Mouse (Mus musculus) CH12.LX (cell line): ENCODE results near the gene Lgals2. TPM values are rescaled to one million over a fixed set of nuclear protein-coding genes. Genes with fewer than 3 reads are reported as not detected.

Source experiments
- DNase-seq: peaks from one replicate; pipeline ENCODE4 v3.0.0-alpha.2; 2013; ENCODE audit errors: extremely low read depth
- H3K27ac ChIP-seq: 2 replicates; pipeline ENCODE4 v1.5.1; 2012; ENCODE audit warnings: low read depth, mild to moderate bottlenecking, control low read depth, moderate library complexity; ENCODE audit not compliant: insufficient read depth
- H3K27me3 ChIP-seq: replicated peaks from 2 replicates; pipeline ENCODE3; 2012; ENCODE audit warnings: inconsistent platforms
- H3K36me3 ChIP-seq, 2 experiments: replicated peaks in 1 of 2; 2 replicates each; pipeline versions ENCODE3 to v1.6.1; 2012; ENCODE audit warnings: inconsistent platforms in 1 of 2, low read length in 1 of 2, mild to moderate bottlenecking in 1 of 2, mixed read lengths in 1 of 2, moderate library complexity in 1 of 2; ENCODE audit not compliant: control insufficient read depth in 1 of 2, insufficient read depth in 1 of 2
- H3K4me1 ChIP-seq, 2 experiments: 2 replicates each; pipeline ENCODE4 v1.6.1; 2012; ENCODE audit warnings: inconsistent platforms in 1 of 2, moderate library complexity in 1 of 2; ENCODE audit not compliant: insufficient read depth in 2 of 2, control insufficient read depth in 1 of 2
- H3K4me2 ChIP-seq: 2 replicates; pipeline ENCODE4 v1.6.1; 2012; ENCODE audit warnings: low read depth, mild to moderate bottlenecking, control low read depth; ENCODE audit not compliant: poor library complexity, insufficient read depth, severe bottlenecking
- H3K4me3 ChIP-seq, 3 experiments: fragments of 150-350 bp in 1 of 3; sonication (generic) in 1 of 3; replicated peaks in 1 of 3; 2 replicates each; pipeline versions ENCODE3 to v1.5.1; 2011 to 2012; ENCODE audit warnings: low read depth in 2 of 3, low read length in 2 of 3, mild to moderate bottlenecking in 2 of 3, moderate library complexity in 2 of 3, control low read depth in 1 of 3, improper control_type of control experiment in 1 of 3, inconsistent platforms in 1 of 3, mixed read lengths in 1 of 3; ENCODE audit not compliant: poor library complexity in 1 of 3
- H3K79me2 ChIP-seq: replicated peaks from 2 replicates; pipeline ENCODE4 v1.6.1; 2012; ENCODE audit warnings: mild to moderate bottlenecking, moderate library complexity; ENCODE audit not compliant: control insufficient read depth, poor library complexity, insufficient read depth, severe bottlenecking; ENCODE audit errors: extremely low read depth
- H3K9ac ChIP-seq: 2 replicates; pipeline ENCODE4 v1.6.1; 2012; ENCODE audit warnings: low read depth, mild to moderate bottlenecking, control low read depth, moderate library complexity; ENCODE audit not compliant: insufficient read depth
- H3K9me3 ChIP-seq: replicated peaks from 2 replicates; pipeline ENCODE3; 2012; ENCODE audit warnings: low read length, inconsistent platforms, mixed read lengths
- BHLHE40 ChIP-seq: IDR thresholded peaks from 2 replicates; pipeline ENCODE4 v1.6.1; 2011; ENCODE audit warnings: mild to moderate bottlenecking, low read depth, low read length, improper control_type of control experiment
- CHD1 ChIP-seq: IDR thresholded peaks from 2 replicates; pipeline ENCODE4 v1.6.1; 2012; ENCODE audit warnings: low read depth, low read length, improper control_type of control experiment, inconsistent platforms
- CHD2 ChIP-seq: IDR thresholded peaks from 2 replicates; pipeline ENCODE4 v1.6.1; 2011; ENCODE audit warnings: low read length, improper control_type of control experiment
- CTCF ChIP-seq, 2 experiments: IDR thresholded peaks in 1 of 2; conservative IDR thresholded peaks in 1 of 2; 2 replicates each; pipeline ENCODE4 v1.5.1; 2011 to 2012; ENCODE audit warnings: low read depth in 2 of 2, low read length in 2 of 2, improper control_type of control experiment in 1 of 2, inconsistent platforms in 1 of 2, mild to moderate bottlenecking in 1 of 2, moderate library complexity in 1 of 2
- E2F4 ChIP-seq: IDR thresholded peaks from 2 replicates; pipeline ENCODE4 v1.6.1; 2011; ENCODE audit warnings: low read depth, low read length, improper control_type of control experiment; ENCODE audit not compliant: insufficient replicate concordance
- ELF1 ChIP-seq: IDR thresholded peaks from 2 replicates; pipeline ENCODE4 v1.6.1; 2014; ENCODE audit warnings: low read depth, mild to moderate bottlenecking, inconsistent platforms, low read length, improper control_type of control experiment
- ETS1 ChIP-seq: conservative IDR thresholded peaks from 2 replicates; pipeline ENCODE4 v1.6.1; 2012; ENCODE audit warnings: low read depth, mild to moderate bottlenecking, inconsistent platforms, low read length, improper control_type of control experiment, moderate library complexity
- GABPA ChIP-seq: IDR thresholded peaks from 2 replicates; pipeline ENCODE4 v1.6.1; 2012; ENCODE audit warnings: low read depth, low read length, improper control_type of control experiment, inconsistent platforms; ENCODE audit not compliant: insufficient replicate concordance
- HCFC1 ChIP-seq: IDR thresholded peaks from 2 replicates; pipeline ENCODE4 v1.6.1; 2012; ENCODE audit warnings: low read depth, mild to moderate bottlenecking, inconsistent platforms, low read length, improper control_type of control experiment
- IRF4 ChIP-seq: IDR thresholded peaks from 2 replicates; pipeline ENCODE4 v1.6.1; 2014; ENCODE audit warnings: low read depth, mild to moderate bottlenecking, inconsistent platforms, low read length, improper control_type of control experiment
- JUN ChIP-seq: IDR thresholded peaks from 2 replicates; pipeline ENCODE4 v1.6.1; 2011; ENCODE audit warnings: low read depth, mild to moderate bottlenecking, low read length, improper control_type of control experiment, moderate library complexity; ENCODE audit not compliant: insufficient read depth
- MAX ChIP-seq: IDR thresholded peaks from 2 replicates; pipeline ENCODE4 v1.6.1; 2011; ENCODE audit warnings: low read length, improper control_type of control experiment
- MXI1 ChIP-seq: IDR thresholded peaks from 2 replicates; pipeline ENCODE4 v1.6.1; 2011; ENCODE audit warnings: mild to moderate bottlenecking, low read depth, low read length, improper control_type of control experiment
- MYC ChIP-seq: IDR thresholded peaks from 2 replicates; pipeline ENCODE4 v1.6.1; 2011; ENCODE audit warnings: low read depth, mild to moderate bottlenecking, improper control_type of control experiment, low read length
- NELFE ChIP-seq: IDR thresholded peaks from 2 replicates; pipeline ENCODE4 v1.6.1; 2011; ENCODE audit warnings: low read depth, low read length, improper control_type of control experiment
- PAX5 ChIP-seq: IDR thresholded peaks from 2 replicates; pipeline ENCODE4 v1.6.1; 2012; ENCODE audit warnings: low read length, inconsistent platforms, mixed read lengths
- POLR2A ChIP-seq: IDR thresholded peaks from 2 replicates; pipeline ENCODE4 v1.6.1; 2011; ENCODE audit warnings: low read depth, mild to moderate bottlenecking, improper control_type of control experiment, low read length
- POLR2AphosphoS2 ChIP-seq: IDR thresholded peaks from 2 replicates; pipeline ENCODE4 v1.6.1; 2011; ENCODE audit warnings: low read depth, low read length, improper control_type of control experiment
- RCOR1 ChIP-seq: conservative IDR thresholded peaks from 2 replicates; pipeline ENCODE4 v1.6.1; 2012; ENCODE audit warnings: low read depth, mild to moderate bottlenecking, inconsistent platforms, low read length, improper control_type of control experiment
- SIN3A ChIP-seq: IDR thresholded peaks from 2 replicates; pipeline ENCODE4 v1.6.1; 2012; ENCODE audit warnings: low read length, improper control_type of control experiment, inconsistent platforms
- SMC3 ChIP-seq: IDR thresholded peaks from 2 replicates; pipeline ENCODE4 v1.6.1; 2011; ENCODE audit warnings: low read depth, low read length, improper control_type of control experiment
- TBP ChIP-seq: conservative IDR thresholded peaks from 2 replicates; pipeline ENCODE4 v1.6.1; 2011; ENCODE audit warnings: low read depth, low read length, improper control_type of control experiment
- TCF12 ChIP-seq: IDR thresholded peaks from 2 replicates; pipeline ENCODE4 v1.6.1; 2014; ENCODE audit warnings: low read depth, mild to moderate bottlenecking, inconsistent platforms, low read length, improper control_type of control experiment
- ZKSCAN1 ChIP-seq: IDR thresholded peaks from 2 replicates; pipeline ENCODE4 v1.6.1; 2012; ENCODE audit warnings: low read depth, inconsistent platforms, low read length, improper control_type of control experiment, borderline replicate concordance
- dilution Hi-C: fragments of 300-500 bp; cut with MboI; formaldehyde crosslinking; loops from 2 replicates; pipeline ENCODE4 v1.14.3; 2020; ENCODE audit warnings: low sequenced_read_pairs; ENCODE audit not compliant: extremely low pct_unique_long_range_greater_than_20kb, extremely low pct_ligation_motif_present
- in situ Hi-C: fragments of 300-500 bp; cut with MboI; formaldehyde crosslinking; loops from 3 replicates; pipeline ENCODE4 v1.14.3; 2019; ENCODE audit warnings: low sequenced_read_pairs, low pct_ligation_motif_present, low pct_unique_long_range_greater_than_20kb, mixed read lengths
- polyA plus RNA-seq: library from polyadenylated mRNA; unstranded; fragments of >175 nt; gene quantifications from 2 replicates; pipeline ENCODE4 v1.2.1, GENCODE M21; 2012; ENCODE audit warnings: low read depth; ENCODE audit not compliant: insufficient read length
- total RNA-seq, 2 experiments: library from RNA; depleted of rRNA; stranded (reverse); fragments of 300-350 nt in 1 of 2; fragments of >200 nt in 1 of 2; gene quantifications; 2 replicates each; pipeline ENCODE4 v1.2.3; 2012 to 2014

Lgals2 gene
- total and polyA plus RNA-seq, 3 experiments, result not detected

DNA sequence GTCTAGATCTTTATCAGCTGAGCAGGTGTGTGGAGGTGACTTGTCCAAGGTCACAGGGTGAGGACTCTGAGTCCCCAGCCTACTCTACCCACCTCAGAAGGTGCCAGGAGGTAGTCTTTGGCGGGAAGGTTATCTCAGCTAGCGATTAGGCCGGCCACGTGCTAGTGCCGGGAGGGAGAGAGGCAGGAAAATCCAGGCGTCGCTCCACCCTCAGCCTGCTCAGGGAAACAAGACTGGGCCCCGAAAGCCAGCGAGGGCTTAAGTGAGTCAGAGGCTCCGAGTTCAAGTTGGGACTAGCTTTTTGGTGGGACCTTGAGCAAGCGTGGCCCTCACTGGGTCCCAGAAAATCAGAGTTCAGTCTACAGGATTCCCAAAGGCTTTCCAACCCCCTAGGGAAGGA is 10.0 kb downstream of the Lgals2 start:
- TF ChIP-seq CTCF (conservative IDR thresholded peaks at IDR 0.05 in 1 of 2, IDR thresholded peaks at IDR 0.05 in 1 of 2; ENCODE audit: low read depth in 2 of 2, low read length in 2 of 2) (no peak), IRF4 (no peak), JUN (no peak), ELF1 (no peak), TCF12 (no peak), ETS1 (no peak), CHD2 (no peak), POLR2AphosphoS2 (no peak), TBP (no peak), SMC3 (no peak), CHD1 (no peak), POLR2A (no peak), HCFC1 (no peak)
- no peaks in the 10 kb centered on the region for H3K79me2 ChIP-seq
- no peak overlapping the region for H3K4me3 ChIP-seq
- no peaks in the 10 kb centered on the region for H3K36me3 ChIP-seq
- DNase-seq, result no peak
- H3K4me2 ChIP-seq, result no peak overlapping the region
- H3K4me1 ChIP-seq, result peaks cover 4 to 16% of the 10 kb centered on the region in 2 experiments; a peak in 3 of 4 replicates
- H3K27me3 ChIP-seq, result peaks cover 96% of the 10 kb centered on the region
- no peaks in the 10 kb centered on the region for H3K9me3 ChIP-seq
- dilution Hi-C loops (loop anchor here (25.0 kb wide), 1 partner anchor 108 kb away; no protein-coding TSS in a partner anchor), in situ Hi-C loops (loop anchor here (10.0 kb wide), 1 partner anchor 221 kb away; no protein-coding TSS in a partner anchor)
- H3K9ac ChIP-seq, result no peak overlapping the region
- no peak overlapping the region for H3K27ac ChIP-seq

DNA sequence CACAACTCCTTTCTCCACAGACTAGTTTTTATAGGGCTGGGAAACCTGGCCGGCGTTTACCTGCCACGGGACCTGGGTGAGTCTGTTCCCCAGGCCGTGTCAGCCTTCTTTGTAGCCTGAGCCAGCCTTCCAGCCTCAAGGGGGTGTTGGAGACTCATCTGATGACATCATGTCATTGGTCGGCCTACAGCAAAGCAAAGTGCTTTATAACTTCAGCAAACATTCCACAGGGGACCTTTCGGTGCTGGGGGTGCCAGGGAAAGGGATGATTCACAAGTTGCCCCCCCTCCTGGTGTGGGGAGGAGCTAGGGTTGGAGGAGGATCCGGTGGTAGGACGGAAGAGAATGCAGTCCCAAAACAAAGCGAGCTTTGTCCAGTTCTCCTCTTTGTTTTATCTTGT is 10.5 kb downstream of the Lgals2 start:
- Histone ChIP-seq H3K4me1 (peaks cover 4 to 11% of the 10 kb centered on the region in 2 experiments; a peak in 3 of 4 replicates), H3K79me2 (no peaks in the 10 kb centered on the region), H3K27me3 (peaks cover 96% of the 10 kb centered on the region), H3K4me2 (no peak overlapping the region), H3K36me3 (no peaks in the 10 kb centered on the region), H3K27ac (no peak overlapping the region), H3K9me3 (no peaks in the 10 kb centered on the region), H3K4me3 (no peak overlapping the region), H3K9ac (no peak overlapping the region)
- in situ Hi-C loops, result loop anchor here (10.0 kb wide), 1 partner anchor 220 kb away; no protein-coding TSS in a partner anchor
- TF ChIP-seq ZKSCAN1 (no peak), IRF4 (no peak), ELF1 (no peak), SIN3A (no peak), TCF12 (no peak), MAX (no peak), MYC (no peak), GABPA (no peak), CTCF (conservative IDR thresholded peaks at IDR 0.05 in 1 of 2, IDR thresholded peaks at IDR 0.05 in 1 of 2; ENCODE audit: low read depth in 2 of 2, low read length in 2 of 2) (no peak), ETS1 (no peak), BHLHE40 (no peak), NELFE (no peak), CHD2 (no peak), SMC3 (no peak), E2F4 (no peak), CHD1 (no peak), RCOR1 (no peak), MXI1 (no peak), PAX5 (no peak)
- dilution Hi-C loops, result loop anchor here (25.0 kb wide), 1 partner anchor 107 kb away; no protein-coding TSS in a partner anchor
- no peak for DNase-seq
